Mouse (Mus musculus) WW6 (cell line): ENCODE measurements at regions not wholly inside any gene's neighbourhood (a gene's known extent, or its start where the extent isn't known, plus 50 kb on each side); places are given as distances from the start of the nearest gene placed in this dataset.
A peak's percentile ranks its signal among the peaks of the same experiment; 100 is the strongest.

Experiments used
- DNase-seq: peaks from one replicate; pipeline ENCODE4 v3.0.0-alpha.2; 2013; ENCODE audit warnings: low read depth, low spot score

DNA sequence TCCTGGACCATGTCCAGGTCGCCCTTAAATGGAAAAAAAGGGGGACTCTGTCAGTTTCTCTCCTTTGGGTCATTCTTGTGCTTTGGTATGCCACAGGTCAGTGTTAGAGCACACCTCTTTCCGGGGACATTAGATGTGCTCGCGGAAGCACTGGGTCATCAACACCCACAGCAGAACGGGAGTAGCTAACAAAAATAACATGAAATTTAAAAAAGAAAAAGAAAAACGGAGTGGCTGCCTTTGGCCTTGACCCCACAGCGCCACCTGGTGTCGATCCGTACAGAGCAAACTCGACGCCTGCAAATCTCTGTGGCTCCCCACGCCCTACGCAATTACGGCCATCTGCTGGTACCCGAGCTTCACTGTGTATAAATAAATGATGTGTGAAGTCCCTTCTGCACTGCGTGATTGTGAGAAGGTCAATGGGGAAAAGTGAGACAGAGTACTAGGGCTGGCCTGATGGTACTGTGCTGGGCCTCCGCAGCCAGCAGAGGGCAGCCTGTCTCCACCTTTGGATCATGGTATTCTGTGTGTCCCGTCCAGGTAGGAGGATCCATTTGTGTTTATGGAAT, 99.0 kb upstream of the Slc7a12 start:
- peak; percentile 13 for DNase-seq

DNA sequence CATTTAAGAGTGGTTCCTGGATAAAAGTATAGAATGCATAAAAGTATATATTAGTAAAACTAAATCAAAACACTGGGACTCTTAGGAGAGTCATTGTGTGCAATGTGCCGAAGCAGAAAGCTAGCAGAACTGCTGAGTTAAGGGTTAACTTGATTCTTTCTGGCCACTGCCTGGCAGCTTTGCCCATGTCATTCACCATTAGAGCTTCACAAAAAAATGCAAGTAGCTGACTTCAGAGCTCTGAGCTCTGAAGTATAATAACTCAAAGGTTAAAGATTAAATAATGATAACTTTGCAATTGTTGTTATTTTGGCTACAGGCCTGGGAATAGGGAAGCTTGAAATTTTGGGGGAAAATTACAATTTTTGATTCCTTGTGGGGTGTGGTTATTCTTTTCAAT, 89.8 kb upstream of the Slc7a12 start:
- DNase-seq: no peak

DNA sequence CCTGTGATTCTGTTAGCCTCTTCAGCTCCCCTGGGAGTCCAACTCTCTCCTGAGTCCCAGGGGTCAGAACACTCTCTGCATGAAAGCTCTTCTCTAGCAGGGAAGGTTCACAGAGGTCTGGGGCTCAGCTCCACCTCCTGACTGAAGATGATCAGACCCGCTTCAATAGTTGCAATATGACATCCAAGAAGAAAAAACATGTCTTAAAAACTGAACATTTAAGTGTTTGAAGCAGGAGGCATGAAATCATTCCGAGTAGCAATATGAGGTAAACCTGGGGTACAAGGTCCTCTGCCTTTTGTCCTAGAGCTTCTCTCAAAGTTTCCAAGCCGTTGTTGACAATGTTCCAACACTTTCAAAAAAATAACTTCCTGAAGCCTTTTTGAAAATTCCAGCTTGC, 81.8 kb upstream of the Slc7a12 start:
- no peak for DNase-seq

DNA sequence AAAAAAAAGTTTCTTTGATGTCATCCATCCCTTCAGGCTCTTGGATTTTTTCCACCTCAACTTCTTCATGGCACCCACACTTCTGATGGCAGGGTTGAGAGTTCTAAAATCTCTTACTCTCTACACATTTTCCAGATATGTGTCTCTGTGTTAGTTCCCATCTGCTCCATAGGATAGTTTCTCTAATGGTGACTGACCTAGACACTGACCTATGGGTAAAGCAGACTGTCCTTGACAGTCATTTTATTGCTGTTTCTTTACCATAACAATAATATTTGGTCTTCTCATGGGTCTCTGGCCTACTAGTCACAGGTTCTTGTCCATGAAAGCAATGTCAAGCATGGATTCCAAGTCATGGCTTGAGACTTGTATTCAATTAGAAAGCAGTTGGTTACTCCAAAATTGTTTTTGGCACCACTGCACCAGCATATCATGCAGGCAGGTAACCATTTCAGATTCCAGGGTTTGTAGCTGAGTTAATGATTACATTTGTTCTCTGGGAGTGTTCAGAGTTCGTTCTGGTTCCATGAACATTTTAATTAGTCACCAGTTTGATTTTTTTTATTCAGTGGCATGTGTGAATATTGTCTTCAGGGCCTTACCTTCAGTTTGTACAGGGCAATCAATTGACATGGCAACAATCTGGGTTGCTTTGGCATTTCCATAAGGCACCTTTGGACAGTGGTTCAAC, 71.9 kb upstream of the Slc7a12 start:
- no peak for DNase-seq
